Mouse (Mus musculus): ENCODE results near the gene Rgcc. TPM values are rescaled to one million over a fixed set of nuclear protein-coding genes. Genes with fewer than 3 reads are reported as not detected.

Rgcc gene
- polyA plus RNA-seq, 1 experiment from 2014 or later: 54.8 TPM

GRCm38 (mm10) chr14:79262677-79263076 is 38.8 kb downstream of the Rgcc start:
- Histone ChIP-seq H3K36me3 (ENCODE audit: control insufficient read depth, insufficient read depth) (no peaks in the 10 kb centered on the region), H3K9me3 (ENCODE audit: control insufficient read depth) (no peaks in the 10 kb centered on the region), H3K9ac (ENCODE audit: low read depth, low read length) (no peak overlapping the region), H3K4me1 (replicated peaks; ENCODE audit: control insufficient read depth, insufficient read depth, low read length) (no peaks in the 10 kb centered on the region), H3K27me3 (replicated peaks; ENCODE audit: control insufficient read depth, insufficient read depth, low read length) (no peaks in the 10 kb centered on the region), H3K27ac (ENCODE audit: low read depth, low read length) (no peak overlapping the region), H3K4me2 (replicated peaks; ENCODE audit: low read depth) (no peak overlapping the region), H3K4me3 (ENCODE audit: low read depth, low read length) (no peak overlapping the region)
- no peak for TF ChIP-seq CTCF (IDR thresholded peaks at IDR 0.05; ENCODE audit: low read depth)
- ATAC-seq: no peak
- 92% methylated on average over 4 of the region's 4 CpGs for WGBS

DNA sequence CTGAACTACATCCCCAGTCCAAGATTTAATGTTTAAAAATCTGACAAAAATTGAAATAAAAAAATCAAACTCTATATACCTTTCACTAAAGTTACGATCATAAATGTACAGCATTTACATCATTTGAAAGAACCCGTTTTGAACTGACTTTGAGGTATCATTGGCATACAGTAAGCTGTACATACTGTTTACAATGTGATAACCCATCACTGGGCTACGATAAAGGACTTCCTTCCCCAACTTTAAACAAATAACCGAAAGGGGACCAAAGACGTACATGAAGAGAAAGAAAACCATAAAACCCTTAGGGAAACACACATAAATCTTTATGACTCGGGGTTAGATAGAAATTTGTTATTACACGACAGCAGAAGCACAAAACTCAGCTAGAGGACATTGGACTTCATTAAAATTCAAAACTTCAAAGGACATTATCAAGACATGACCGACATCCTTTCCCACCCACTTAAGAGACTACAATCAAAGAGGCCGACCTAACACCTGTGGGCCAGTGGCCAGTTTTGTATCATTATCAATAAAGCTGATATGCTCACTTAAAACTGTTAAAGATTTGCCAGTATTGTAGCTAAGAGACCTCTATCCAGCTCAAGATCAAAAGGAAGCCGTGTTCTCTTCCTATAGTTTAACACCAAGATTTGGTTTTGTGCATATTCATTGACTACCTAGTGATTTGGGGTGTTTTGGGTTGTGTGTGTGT is 42.2 kb downstream of the Rgcc start:
- TF ChIP-seq CTCF (IDR thresholded peaks at IDR 0.05; ENCODE audit: low read depth): no peak
- H3K9ac ChIP-seq (ENCODE audit: low read depth, low read length): no peak overlapping the region
- no peaks in the 10 kb centered on the region for H3K36me3 ChIP-seq (ENCODE audit: control insufficient read depth, insufficient read depth)
- ATAC-seq: peak; percentile 68
- no peak overlapping the region for H3K4me2 ChIP-seq (replicated peaks; ENCODE audit: low read depth)
- H3K27ac ChIP-seq (ENCODE audit: low read depth, low read length): no peak overlapping the region
- 29% methylated on average over 10 of the region's 10 CpGs for WGBS
- H3K9me3 ChIP-seq (ENCODE audit: control insufficient read depth): no peaks in the 10 kb centered on the region
- H3K4me3 ChIP-seq (ENCODE audit: low read depth, low read length): no peak overlapping the region
- no peaks in the 10 kb centered on the region for H3K4me1 ChIP-seq (replicated peaks; ENCODE audit: control insufficient read depth, insufficient read depth, low read length)
- no peaks in the 10 kb centered on the region for H3K27me3 ChIP-seq (replicated peaks; ENCODE audit: control insufficient read depth, insufficient read depth, low read length)

- H3K9me3 ChIP-seq (ENCODE audit: control insufficient read depth): no peaks in the 10 kb centered on the region
Measured at GRCm38 (mm10) chr14:79256656-79257055, 44.8 kb downstream of the Rgcc start.

DNA sequence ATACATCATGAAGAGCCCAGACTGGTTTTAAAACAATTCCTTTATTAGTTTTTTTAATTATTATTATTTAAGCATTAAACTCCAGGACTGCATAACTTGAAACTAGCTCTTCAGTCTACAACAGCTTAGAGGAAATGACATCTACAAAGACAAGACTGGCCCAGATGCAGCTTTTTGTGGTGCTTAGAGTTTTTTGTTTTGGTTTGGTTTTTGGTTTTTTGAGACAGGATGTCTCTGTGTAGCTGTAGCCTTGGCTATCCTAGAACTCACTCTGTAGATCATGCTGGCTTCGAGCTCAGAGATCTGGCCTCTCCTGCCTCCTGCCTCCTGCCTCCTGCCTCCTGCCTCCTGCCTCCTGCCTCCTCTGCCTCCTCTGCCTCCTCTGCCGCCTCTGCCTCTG is 45.7 kb downstream of the Rgcc start:
- TF ChIP-seq CTCF (IDR thresholded peaks at IDR 0.05; ENCODE audit: low read depth): no peak

More at GRCm38 (mm10) chr14:79256656-79257055, 44.8 kb downstream of the Rgcc start:
- no peak overlapping the region for H3K4me3 ChIP-seq (ENCODE audit: low read depth, low read length)
- H3K4me1 ChIP-seq (replicated peaks; ENCODE audit: control insufficient read depth, insufficient read depth, low read length): no peaks in the 10 kb centered on the region
- no peak overlapping the region for H3K27ac ChIP-seq (ENCODE audit: low read depth, low read length)
- H3K36me3 ChIP-seq (ENCODE audit: control insufficient read depth, insufficient read depth): no peaks in the 10 kb centered on the region
- 73% methylated on average over 5 of the region's 5 CpGs for WGBS
- no peak for TF ChIP-seq CTCF (IDR thresholded peaks at IDR 0.05; ENCODE audit: low read depth)
- H3K4me2 ChIP-seq (replicated peaks; ENCODE audit: low read depth): no peak overlapping the region
- no peak overlapping the region for H3K9ac ChIP-seq (ENCODE audit: low read depth, low read length)
- ATAC-seq: no peak
- H3K27me3 ChIP-seq (replicated peaks; ENCODE audit: control insufficient read depth, insufficient read depth, low read length): no peaks in the 10 kb centered on the region

DNA sequence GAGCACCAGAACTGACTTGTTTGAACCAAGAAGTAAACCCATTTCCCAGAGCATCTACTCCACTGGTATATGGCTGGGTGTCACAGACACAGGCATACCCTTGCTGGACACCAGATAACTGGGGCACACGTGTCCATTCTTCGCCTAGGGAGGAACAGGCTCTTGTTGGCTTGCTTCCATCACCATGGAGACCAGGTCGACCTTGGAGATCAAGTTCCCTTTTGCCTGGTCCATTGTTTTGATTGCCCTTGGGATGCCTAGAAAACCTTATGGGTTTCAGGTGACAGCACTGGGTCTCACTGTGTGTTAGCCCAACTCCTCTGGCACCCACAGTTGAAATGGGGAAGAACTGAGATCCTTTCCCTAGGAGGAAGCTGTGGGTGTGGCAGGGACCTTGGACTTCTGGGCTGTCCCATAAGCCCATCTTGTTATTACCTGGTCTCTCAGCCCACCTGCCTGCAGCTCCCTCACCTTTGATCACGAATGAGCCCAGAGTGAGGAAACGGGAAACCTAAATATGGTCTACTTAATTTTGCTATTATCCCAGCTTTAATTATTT is 49.6 kb downstream of the Rgcc start:
- Histone ChIP-seq H3K9me3 (ENCODE audit: control insufficient read depth) (no peaks in the 10 kb centered on the region), H3K9ac (ENCODE audit: low read depth, low read length) (no peak overlapping the region), H3K36me3 (ENCODE audit: control insufficient read depth, insufficient read depth) (no peaks in the 10 kb centered on the region), H3K27me3 (replicated peaks; ENCODE audit: control insufficient read depth, insufficient read depth, low read length) (no peaks in the 10 kb centered on the region), H3K27ac (ENCODE audit: low read depth, low read length) (no peak overlapping the region), H3K4me1 (replicated peaks; ENCODE audit: control insufficient read depth, insufficient read depth, low read length) (no peaks in the 10 kb centered on the region), H3K4me3 (ENCODE audit: low read depth, low read length) (no peak overlapping the region), H3K4me2 (replicated peaks; ENCODE audit: low read depth) (no peak overlapping the region)
- peak; percentile 47 for ATAC-seq
- WGBS: 49% methylated on average over 5 of the region's 5 CpGs
- no peak for TF ChIP-seq CTCF (IDR thresholded peaks at IDR 0.05; ENCODE audit: low read depth)

More for the DNA sequence above, 45.7 kb downstream of the Rgcc start:
- ATAC-seq: no peak
- no peak overlapping the region for H3K27ac ChIP-seq (ENCODE audit: low read depth, low read length)
- no peaks in the 10 kb centered on the region for H3K36me3 ChIP-seq (ENCODE audit: control insufficient read depth, insufficient read depth)
- no peak overlapping the region for H3K4me3 ChIP-seq (ENCODE audit: low read depth, low read length)
- H3K9ac ChIP-seq (ENCODE audit: low read depth, low read length): no peak overlapping the region
- no peaks in the 10 kb centered on the region for H3K27me3 ChIP-seq (replicated peaks; ENCODE audit: control insufficient read depth, insufficient read depth, low read length)
- no peak overlapping the region for H3K4me2 ChIP-seq (replicated peaks; ENCODE audit: low read depth)
- 90% methylated on average over 2 of the region's 2 CpGs for WGBS
- no peaks in the 10 kb centered on the region for H3K9me3 ChIP-seq (ENCODE audit: control insufficient read depth)
- H3K4me1 ChIP-seq (replicated peaks; ENCODE audit: control insufficient read depth, insufficient read depth, low read length): no peaks in the 10 kb centered on the region

GRCm38 (mm10) chr14:79244571-79244970 is 56.9 kb downstream of the Rgcc start:
- Histone ChIP-seq H3K4me2 (replicated peaks; ENCODE audit: low read depth) (no peak overlapping the region), H3K9ac (ENCODE audit: low read depth, low read length) (no peak overlapping the region), H3K27me3 (replicated peaks; ENCODE audit: control insufficient read depth, insufficient read depth, low read length) (no peaks in the 10 kb centered on the region), H3K27ac (ENCODE audit: low read depth, low read length) (no peak overlapping the region), H3K36me3 (ENCODE audit: control insufficient read depth, insufficient read depth) (no peaks in the 10 kb centered on the region), H3K9me3 (ENCODE audit: control insufficient read depth) (no peaks in the 10 kb centered on the region), H3K4me3 (ENCODE audit: low read depth, low read length) (no peak overlapping the region), H3K4me1 (replicated peaks; ENCODE audit: control insufficient read depth, insufficient read depth, low read length) (no peaks in the 10 kb centered on the region)
- TF ChIP-seq CTCF (IDR thresholded peaks at IDR 0.05; ENCODE audit: low read depth): no peak
- no peak for ATAC-seq
- 66% methylated on average over 3 of the region's 3 CpGs for WGBS

Measured in intestine, postnatal 0 days (tissue).